Mouse (Mus musculus) cerebral cortex, adult 2 months (tissue): ENCODE measurements around the gene Elk4.

Experiments used
- WGBS: fragments of 180-500 bp; shearing (Covaris S2); methylation state at CpG from one replicate; pipeline ENCODE4 v1.1.7; 2018; 5-methylcytosine and 5-hydroxymethylcytosine counted together

The Elk4 gene

GRCm38 (mm10) chr1:132007282-132007815, at the start of gene Elk4:
Elk4 (plus strand) TSS chr1:132007607.
- WGBS: under 1% methylated on average over 59 of the region's 61 CpGs

- 78% methylated on average over 2 of the region's 2 CpGs for WGBS
Measured at GRCm38 (mm10) chr1:131961004-131961403, 46.4 kb upstream of the Elk4 start.

- WGBS: under 1% methylated on average over 35 of the region's 35 CpGs
Measured at GRCm38 (mm10) chr1:131962606-131963084, 44.8 kb upstream of the Elk4 start, which contains the start of gene Slc45a3. Slc45a3 (plus strand) TSS chr1:131962967.

- 3% methylated on average over 76 of the region's 76 CpGs for WGBS
Measured at GRCm38 (mm10) chr1:131963085-131963951, 44.1 kb upstream of the Elk4 start.

GRCm38 (mm10) chr1:131964100-131964499, 43.3 kb upstream of the Elk4 start:
- WGBS: 59% methylated on average over 5 of the region's 5 CpGs

- 86% methylated on average over 7 of the region's 7 CpGs for WGBS
Measured at GRCm38 (mm10) chr1:131964580-131964979, 42.8 kb upstream of the Elk4 start.

- WGBS: 75% methylated on average over 5 of the region's 5 CpGs
Measured at GRCm38 (mm10) chr1:131965818-131966217, 41.6 kb upstream of the Elk4 start.

- 80% methylated on average over 7 of the region's 7 CpGs for WGBS
Measured at GRCm38 (mm10) chr1:131967336-131967735, 40.1 kb upstream of the Elk4 start.

GRCm38 (mm10) chr1:131968556-131968955, 38.9 kb upstream of the Elk4 start:
- WGBS: 71% methylated on average over 3 of the region's 3 CpGs

GRCm38 (mm10) chr1:131968983-131969382, 38.4 kb upstream of the Elk4 start:
- WGBS: 87% methylated on average over 6 of the region's 6 CpGs

GRCm38 (mm10) chr1:131969825-131970224, 37.6 kb upstream of the Elk4 start:
- WGBS: 79% methylated on average over 4 of the region's 4 CpGs

GRCm38 (mm10) chr1:131970322-131970660, 37.1 kb upstream of the Elk4 start:
- WGBS: 79% methylated on average over 5 of the region's 5 CpGs

GRCm38 (mm10) chr1:131970661-131971520, 36.5 kb upstream of the Elk4 start:
- WGBS: 42% methylated on average over 16 of the region's 16 CpGs

- 69% methylated on average over 14 of the region's 15 CpGs for WGBS
Measured at GRCm38 (mm10) chr1:131971771-131972497, 35.5 kb upstream of the Elk4 start.

- 68% methylated on average over 13 of the region's 13 CpGs for WGBS
Measured at GRCm38 (mm10) chr1:131972498-131973334, 34.7 kb upstream of the Elk4 start.

- WGBS: 90% methylated on average over 6 of the region's 6 CpGs
Measured at GRCm38 (mm10) chr1:131973991-131974390, 33.4 kb upstream of the Elk4 start.

- 86% methylated on average over 5 of the region's 5 CpGs for WGBS
Measured at GRCm38 (mm10) chr1:131976886-131977285, 30.5 kb upstream of the Elk4 start.

GRCm38 (mm10) chr1:131980471-131980870, 26.9 kb upstream of the Elk4 start:
- WGBS: 78% methylated on average over 2 of the region's 2 CpGs

- 59% methylated on average over 12 of the region's 12 CpGs for WGBS
Measured at GRCm38 (mm10) chr1:131981378-131982013, 25.9 kb upstream of the Elk4 start.

- 20% methylated on average over 5 of the region's 5 CpGs for WGBS
Measured at GRCm38 (mm10) chr1:131982907-131983306, 24.5 kb upstream of the Elk4 start.
